Mouse (Mus musculus): Measurements from ENCODE around the gene Gm8094. TPM values are rescaled to one million over a fixed set of nuclear protein-coding genes. Genes with fewer than 3 reads are reported as not detected.
A peak's percentile ranks its signal among the peaks of the same experiment; 100 is the strongest.
"Not testable (repeated sequence)": the region's sequence is repeated elsewhere in the genome, so short reads cannot be mapped to it uniquely, and the experiment has no call there.

The Gm8094 gene
- total RNA-seq (2021): not detected
- long read RNA-seq, experiment 1: 0 reads
- long read RNA-seq, experiment 2: 0 reads

- intact Hi-C loops (cut with DNase I); DNase-seq: not testable (repeated sequence)
Measured at GRCm38 (mm10) chr14:43076543-43076942, at the start of gene Gm8094. Gene Gm8094, minus strand, starts transcription at chr14:43076643.

- DNase-seq; intact Hi-C loops (cut with DNase I): not testable (repeated sequence)
Measured at GRCm38 (mm10) chr14:43119673-43120072, 43.2 kb upstream of the Gm8094 start.

- DNase-seq; intact Hi-C loops (cut with DNase I): not testable (repeated sequence)
Measured at GRCm38 (mm10) chr14:43100301-43100700, 23.9 kb upstream of the Gm8094 start, which contains the start of gene Gm8104. Gene Gm8104, plus strand, starts transcription at chr14:43100601.

- DNase-seq; intact Hi-C loops (cut with DNase I): not testable (repeated sequence)
Measured at GRCm38 (mm10) chr14:43089103-43089919, 12.9 kb upstream of the Gm8094 start.

GRCm38 (mm10) chr14:43084936-43085730 is 8.7 kb upstream of the Gm8094 start:
- intact Hi-C loops (cut with DNase I); DNase-seq: not testable (repeated sequence)

GRCm38 (mm10) chr14:43060179-43060578 is 16.3 kb downstream of the Gm8094 start:
- DNase-seq; intact Hi-C loops (cut with DNase I): not testable (repeated sequence)

- intact Hi-C loops (cut with DNase I): not testable (repeated sequence)
- DNase-seq: peak in 1 of 2 experiments; percentile 15
Measured at GRCm38 (mm10) chr14:43058063-43058462, 18.4 kb downstream of the Gm8094 start.

Other genes starting within 250 kb of the Gm8094 start
- not detected for gene Gm21977, start 223.2 kb downstream of the Gm8094 start, total RNA-seq (2021)
- gene Gm8082, start 83.0 kb downstream of the Gm8094 start, total RNA-seq (2021): not detected
- not detected for gene Gm10376, start 61.0 kb downstream of the Gm8094 start, total RNA-seq (2021)
- gene Gm8104, start 24.0 kb upstream of the Gm8094 start, total RNA-seq (2021): not detected
- gene Gm7233, start 103.2 kb upstream of the Gm8094 start, total RNA-seq (2021): not detected
- gene Gm8122, start 158.7 kb upstream of the Gm8094 start, total RNA-seq (2021): not detected
- gene Gm8126, start 182.0 kb upstream of the Gm8094 start, total RNA-seq (2021): not detected
- not detected for gene Gm9732, start 198.4 kb upstream of the Gm8094 start, total RNA-seq (2021)
- gene Gm8127, start 217.2 kb upstream of the Gm8094 start, total RNA-seq (2021): not detected

Data from gastrocnemius, postnatal 36 days (tissue).